Mouse (Mus musculus) cerebellum, adult 18-20 months (tissue): Measurements from ENCODE around the gene Macrod2.
A peak's percentile ranks its signal among the peaks of the same experiment; 100 is the strongest.

Experiments used
- DNase-seq, 2 experiments: peaks; one replicate each; pipeline ENCODE4 v3.0.0; 2021

The Macrod2 gene

GRCm38 (mm10) chr2:141117579-141117978 lies 722.5 kb downstream of the Macrod2 start:
- no peak for DNase-seq

GRCm38 (mm10) chr2:141123875-141124274 lies 728.8 kb downstream of the Macrod2 start:
- DNase-seq, result no peak

- DNase-seq, result no peak
Measured at GRCm38 (mm10) chr2:141125638-141126037, 730.5 kb downstream of the Macrod2 start.

GRCm38 (mm10) chr2:141142266-141142665 lies 747.2 kb downstream of the Macrod2 start:
- no peak for DNase-seq

GRCm38 (mm10) chr2:141152011-141152772 lies 757.1 kb downstream of the Macrod2 start:
- DNase-seq, result no peak

- peak; percentile 68 to 72 for DNase-seq
Measured at GRCm38 (mm10) chr2:141155972-141156371, 760.9 kb downstream of the Macrod2 start.

- no peak for DNase-seq
Measured at GRCm38 (mm10) chr2:141156979-141157593, 762.0 kb downstream of the Macrod2 start.

GRCm38 (mm10) chr2:141158161-141158560 lies 763.1 kb downstream of the Macrod2 start:
- no peak for DNase-seq

- no peak for DNase-seq
Measured at GRCm38 (mm10) chr2:141163918-141164317, 768.8 kb downstream of the Macrod2 start.

GRCm38 (mm10) chr2:141169586-141169985 lies 774.5 kb downstream of the Macrod2 start:
- no peak for DNase-seq

- no peak for DNase-seq
Measured at GRCm38 (mm10) chr2:141173167-141173566, 778.1 kb downstream of the Macrod2 start.

- no peak for DNase-seq
Measured at GRCm38 (mm10) chr2:141173607-141174006, 778.5 kb downstream of the Macrod2 start.

GRCm38 (mm10) chr2:141180656-141181055 lies 785.5 kb downstream of the Macrod2 start:
- DNase-seq, result no peak

GRCm38 (mm10) chr2:141182034-141182759 lies 787.1 kb downstream of the Macrod2 start:
- DNase-seq, result no peak

GRCm38 (mm10) chr2:141194476-141194875 lies 799.4 kb downstream of the Macrod2 start:
- no peak for DNase-seq

GRCm38 (mm10) chr2:141200481-141200880 lies 805.4 kb downstream of the Macrod2 start:
- no peak for DNase-seq

- no peak for DNase-seq
Measured at GRCm38 (mm10) chr2:141201303-141202014, 806.4 kb downstream of the Macrod2 start.

GRCm38 (mm10) chr2:141202015-141202364 lies 806.9 kb downstream of the Macrod2 start:
- DNase-seq, result no peak

- DNase-seq, result no peak
Measured at GRCm38 (mm10) chr2:141211346-141211745, 816.2 kb downstream of the Macrod2 start.

GRCm38 (mm10) chr2:141212291-141212690 lies 817.2 kb downstream of the Macrod2 start:
- no peak for DNase-seq

GRCm38 (mm10) chr2:141217490-141217889 lies 822.4 kb downstream of the Macrod2 start:
- peak; percentile 66 to 70 for DNase-seq

- DNase-seq, result peak in 1 of 2 experiments; percentile 11
Measured at GRCm38 (mm10) chr2:141217925-141218324, 822.8 kb downstream of the Macrod2 start.

GRCm38 (mm10) chr2:141228809-141229208 lies 833.7 kb downstream of the Macrod2 start:
- DNase-seq, result no peak
